Mouse (Mus musculus): ENCODE data around the gene Ece1. TPM values are rescaled to one million over a fixed set of nuclear protein-coding genes. Genes with fewer than 3 reads are reported as not detected.

Ece1 gene
- polyA plus RNA-seq, 2 experiments = 11.4 to 15.9 TPM

- peak overlapping the region; percentile 93 for H3K27ac ChIP-seq
- 50% methylated on average over 1 of the region's 1 CpGs for WGBS (ENCODE audit: insufficient replicate concordance)
- ATAC-seq (ENCODE audit: insufficient read depth) = no peak
- H3K4me3 ChIP-seq (ENCODE audit: insufficient read depth in 1 of 2, low read depth in 2 of 2, low read length in 2 of 2) = no peak overlapping the region
- peaks cover 50 to 59% of the 10 kb centered on the region in 2 experiments for H3K4me1 ChIP-seq (replicated peaks; ENCODE audit: control insufficient read depth in 2 of 2, insufficient read depth in 2 of 2, low read length in 1 of 2)
- H3K9me3 ChIP-seq (ENCODE audit: control insufficient read depth, low read length) = no peaks in the 10 kb centered on the region
- peak overlapping the region; percentile 50 for H3K4me2 ChIP-seq (ENCODE audit: low read depth)
- H3K9ac ChIP-seq (replicated peaks) = peak overlapping the region; percentile 61; the same call in 1 of the 2 replicates
- TF ChIP-seq CTCF (IDR thresholded peaks at IDR 0.05; ENCODE audit: low read depth) (no peak), EP300 (IDR thresholded peaks at IDR 0.05; ENCODE audit: low read depth) (no peak)
- no peak for DNase-seq (ENCODE audit: low read depth in 3 of 3, low spot score in 3 of 3)
- no peaks in the 10 kb centered on the region for H3K36me3 ChIP-seq (replicated peaks; ENCODE audit: control insufficient read depth, insufficient read depth, low read depth)
- H3K27me3 ChIP-seq (ENCODE audit: control insufficient read depth, insufficient read depth, low read length) = no peaks in the 10 kb centered on the region
Observed at GRCm38 (mm10) chr4:137928813-137929212, 66.8 kb downstream of the Ece1 start.

- no peak overlapping the region for H3K4me3 ChIP-seq (ENCODE audit: insufficient read depth in 1 of 2, low read depth in 2 of 2, low read length in 2 of 2)
- H3K9me3 ChIP-seq (ENCODE audit: control insufficient read depth, low read length) = no peaks in the 10 kb centered on the region
- no peak for DNase-seq (ENCODE audit: low read depth in 3 of 3, low spot score in 3 of 3)
- no peaks in the 10 kb centered on the region for H3K36me3 ChIP-seq (replicated peaks; ENCODE audit: control insufficient read depth, insufficient read depth, low read depth)
- WGBS (ENCODE audit: insufficient replicate concordance) = 76% methylated on average over 15 of the region's 15 CpGs
- H3K4me2 ChIP-seq (ENCODE audit: low read depth) = peak overlapping the region; percentile 66; the same call in 1 of the 2 replicates
- peaks cover 50 to 59% of the 10 kb centered on the region in 2 experiments for H3K4me1 ChIP-seq (replicated peaks; ENCODE audit: control insufficient read depth in 2 of 2, insufficient read depth in 2 of 2, low read length in 1 of 2)
- TF ChIP-seq CTCF (IDR thresholded peaks at IDR 0.05; ENCODE audit: low read depth) = no peak
- no peak for TF ChIP-seq EP300 (IDR thresholded peaks at IDR 0.05; ENCODE audit: low read depth)
- no peaks in the 10 kb centered on the region for H3K27me3 ChIP-seq (ENCODE audit: control insufficient read depth, insufficient read depth, low read length)
- peak overlapping the region; percentile 93 for H3K27ac ChIP-seq
- ATAC-seq (ENCODE audit: insufficient read depth) = no peak
- no peak overlapping the region; the same call in 1 of the 2 replicates for H3K9ac ChIP-seq (replicated peaks)
Observed at GRCm38 (mm10) chr4:137929341-137930016, 67.4 kb downstream of the Ece1 start.

DNA sequence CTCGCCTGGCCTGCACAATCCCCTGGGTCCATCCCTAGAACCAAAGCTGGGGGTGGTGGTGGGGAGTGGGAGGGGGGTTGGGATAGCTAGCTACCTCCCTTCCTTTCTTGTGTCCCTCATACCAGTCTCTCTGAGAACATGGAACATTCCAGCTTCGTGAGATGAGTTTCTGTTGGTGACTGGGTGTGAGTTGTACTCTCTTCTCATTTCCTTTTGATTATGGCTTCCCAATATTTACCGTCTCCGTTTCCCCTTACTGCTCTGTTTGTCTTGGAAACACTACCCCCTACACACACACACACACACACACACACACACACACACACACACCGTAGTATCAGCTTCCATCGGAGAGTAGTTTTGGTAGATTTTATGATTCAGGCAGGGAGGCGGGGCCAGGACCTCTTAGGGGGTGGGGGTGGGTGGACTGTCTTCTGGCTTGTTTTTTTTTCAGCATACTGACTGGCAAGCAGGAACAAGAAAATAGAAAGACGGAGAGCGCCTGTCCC is 68.5 kb downstream of the Ece1 start:
- ATAC-seq (ENCODE audit: insufficient read depth) (no peak), DNase-seq (ENCODE audit: low read depth in 3 of 3, low spot score in 3 of 3) (no peak)
- WGBS (ENCODE audit: insufficient replicate concordance) = 37% methylated on average over 9 of the region's 9 CpGs
- no peaks in the 10 kb centered on the region for H3K27me3 ChIP-seq (ENCODE audit: control insufficient read depth, insufficient read depth, low read length)
- no peaks in the 10 kb centered on the region for H3K36me3 ChIP-seq (replicated peaks; ENCODE audit: control insufficient read depth, insufficient read depth, low read depth)
- peak overlapping the region in 1 of 2 experiments; percentile 33; a peak in 2 of 4 replicates for H3K4me3 ChIP-seq (ENCODE audit: insufficient read depth in 1 of 2, low read depth in 2 of 2, low read length in 2 of 2)
- H3K4me2 ChIP-seq (ENCODE audit: low read depth) = peak overlapping the region; percentile 66
- H3K27ac ChIP-seq = peak overlapping the region; percentile 93
- TF ChIP-seq CTCF (IDR thresholded peaks at IDR 0.05; ENCODE audit: low read depth) (no peak), EP300 (IDR thresholded peaks at IDR 0.05; ENCODE audit: low read depth) (no peak)
- H3K9me3 ChIP-seq (ENCODE audit: control insufficient read depth, low read length) = no peaks in the 10 kb centered on the region
- H3K9ac ChIP-seq (replicated peaks) = peak overlapping the region; percentile 60
- peaks cover 50 to 59% of the 10 kb centered on the region in 2 experiments for H3K4me1 ChIP-seq (replicated peaks; ENCODE audit: control insufficient read depth in 2 of 2, insufficient read depth in 2 of 2, low read length in 1 of 2)

DNA sequence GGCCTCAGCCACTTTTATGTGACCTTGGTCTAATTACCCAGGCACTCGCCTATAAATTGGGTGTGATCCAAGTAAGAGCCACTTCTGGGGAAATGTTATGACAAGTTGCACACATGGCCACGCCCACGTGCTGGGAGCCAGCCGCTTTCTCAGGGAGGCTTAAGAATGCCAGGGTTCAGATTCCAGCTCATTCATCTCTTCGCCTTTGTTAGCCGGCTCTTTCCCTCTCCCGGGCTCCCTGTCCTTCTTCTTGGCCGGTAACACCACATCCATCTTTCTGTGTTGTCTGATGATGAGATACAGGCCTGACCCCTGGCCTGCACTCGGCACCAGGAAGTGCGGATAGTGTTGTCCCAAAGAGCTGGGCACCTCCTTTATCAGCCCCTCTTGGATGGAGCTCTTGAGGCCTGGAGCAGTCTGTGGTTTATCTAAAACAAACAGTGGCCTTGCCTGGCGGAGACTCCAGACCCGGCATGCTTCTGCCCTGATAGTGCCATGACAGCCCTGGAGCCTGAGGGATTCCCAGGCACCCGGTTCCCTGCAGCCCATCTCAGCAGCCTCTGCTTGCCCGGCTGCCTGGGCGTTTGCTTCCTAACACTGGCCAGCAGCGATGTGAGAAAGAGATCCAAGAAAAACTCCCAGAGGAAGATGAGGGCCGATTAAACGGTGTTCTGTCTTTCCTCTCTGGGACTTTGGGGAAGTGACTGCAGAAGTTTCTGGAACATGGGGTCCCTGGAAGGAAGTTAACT is 69.1 kb downstream of the Ece1 start:
- TF ChIP-seq CTCF (IDR thresholded peaks at IDR 0.05; ENCODE audit: low read depth) = no peak
- TF ChIP-seq EP300 (IDR thresholded peaks at IDR 0.05; ENCODE audit: low read depth) = peak; percentile 84
- no peaks in the 10 kb centered on the region for H3K9me3 ChIP-seq (ENCODE audit: control insufficient read depth, low read length)
- peak overlapping the region in 1 of 2 experiments; percentile 33; a peak in 2 of 4 replicates for H3K4me3 ChIP-seq (ENCODE audit: insufficient read depth in 1 of 2, low read depth in 2 of 2, low read length in 2 of 2)
- WGBS (ENCODE audit: insufficient replicate concordance) = 23% methylated on average over 18 of the region's 18 CpGs
- no peaks in the 10 kb centered on the region for H3K27me3 ChIP-seq (ENCODE audit: control insufficient read depth, insufficient read depth, low read length)
- peak overlapping the region; percentile 93 for H3K27ac ChIP-seq
- H3K4me1 ChIP-seq (replicated peaks; ENCODE audit: control insufficient read depth in 2 of 2, insufficient read depth in 2 of 2, low read length in 1 of 2) = peaks cover 50 to 59% of the 10 kb centered on the region in 2 experiments
- peak overlapping the region; percentile 60 for H3K9ac ChIP-seq (replicated peaks)
- ATAC-seq (ENCODE audit: insufficient read depth) (peak; percentile 87), DNase-seq (ENCODE audit: low read depth in 3 of 3, low spot score in 3 of 3) (peak; percentile 74 to 83 (median 78))
- H3K36me3 ChIP-seq (replicated peaks; ENCODE audit: control insufficient read depth, insufficient read depth, low read depth) = no peaks in the 10 kb centered on the region
- H3K4me2 ChIP-seq (ENCODE audit: low read depth) = peak overlapping the region; percentile 66
